Mouse (Mus musculus) liver, adult 2 months (tissue): Measurements from ENCODE around the gene Zfp445.

Experiments
- CTCF ChIP-seq: fragments of 200-500 bp; IDR thresholded peaks from 2 replicates; pipeline ENCODE4 v1.5.1; 2011; ENCODE audit warnings: low read depth, low read length, control low read depth
- POLR2A ChIP-seq: fragments of 200-500 bp; IDR thresholded peaks from 2 replicates; pipeline ENCODE4 v1.6.1; 2011; ENCODE audit warnings: low read length, control low read depth; ENCODE audit not compliant: insufficient read depth; ENCODE audit errors: extremely low read depth

DNA sequence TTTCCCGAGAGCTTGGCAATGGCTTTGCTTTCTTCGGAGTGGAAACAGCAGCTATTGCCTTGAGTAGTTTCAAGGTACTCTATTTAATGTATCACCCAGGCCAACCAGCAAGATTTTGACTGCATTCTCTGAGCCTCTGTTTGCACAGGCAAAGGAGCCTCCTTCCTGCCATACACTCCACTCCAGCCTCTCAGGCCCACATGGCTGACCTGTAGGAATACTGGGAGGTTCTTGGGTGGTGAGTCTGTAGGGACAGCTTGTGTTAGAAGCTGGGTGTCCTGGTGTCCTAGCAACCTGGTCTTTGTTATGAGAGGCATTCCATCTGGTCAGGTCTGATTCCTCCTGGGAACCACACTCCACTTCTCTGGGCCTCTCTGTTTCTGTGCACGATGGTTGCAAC is 22.0 kb downstream of the Zfp445 start, which contains the start of gene Gm35549:
- TF ChIP-seq CTCF (no peak), POLR2A (no peak)
